Mouse (Mus musculus) CH12.LX (cell line): ENCODE results near the gene Txnrd1. TPM values are rescaled to one million over a fixed set of nuclear protein-coding genes. Genes with fewer than 3 reads are reported as not detected.

Source experiments
- DNase-seq: peaks from one replicate; pipeline ENCODE4 v3.0.0-alpha.2; 2013; ENCODE audit errors: extremely low read depth
- H3K27ac ChIP-seq: 2 replicates; pipeline ENCODE4 v1.5.1; 2012; ENCODE audit warnings: low read depth, mild to moderate bottlenecking, control low read depth, moderate library complexity; ENCODE audit not compliant: insufficient read depth
- H3K27me3 ChIP-seq: replicated peaks from 2 replicates; pipeline ENCODE3; 2012; ENCODE audit warnings: inconsistent platforms
- H3K36me3 ChIP-seq, 2 experiments: replicated peaks in 1 of 2; 2 replicates each; pipeline versions ENCODE3 to v1.6.1; 2012; ENCODE audit warnings: inconsistent platforms in 1 of 2, low read length in 1 of 2, mild to moderate bottlenecking in 1 of 2, mixed read lengths in 1 of 2, moderate library complexity in 1 of 2; ENCODE audit not compliant: control insufficient read depth in 1 of 2, insufficient read depth in 1 of 2
- H3K4me1 ChIP-seq, 2 experiments: 2 replicates each; pipeline ENCODE4 v1.6.1; 2012; ENCODE audit warnings: inconsistent platforms in 1 of 2, moderate library complexity in 1 of 2; ENCODE audit not compliant: insufficient read depth in 2 of 2, control insufficient read depth in 1 of 2
- H3K4me2 ChIP-seq: 2 replicates; pipeline ENCODE4 v1.6.1; 2012; ENCODE audit warnings: low read depth, mild to moderate bottlenecking, control low read depth; ENCODE audit not compliant: poor library complexity, insufficient read depth, severe bottlenecking
- H3K4me3 ChIP-seq, 3 experiments: fragments of 150-350 bp in 1 of 3; sonication (generic) in 1 of 3; replicated peaks in 1 of 3; 2 replicates each; pipeline versions ENCODE3 to v1.5.1; 2011 to 2012; ENCODE audit warnings: low read depth in 2 of 3, low read length in 2 of 3, mild to moderate bottlenecking in 2 of 3, moderate library complexity in 2 of 3, control low read depth in 1 of 3, improper control_type of control experiment in 1 of 3, inconsistent platforms in 1 of 3, mixed read lengths in 1 of 3; ENCODE audit not compliant: poor library complexity in 1 of 3
- H3K79me2 ChIP-seq: replicated peaks from 2 replicates; pipeline ENCODE4 v1.6.1; 2012; ENCODE audit warnings: mild to moderate bottlenecking, moderate library complexity; ENCODE audit not compliant: control insufficient read depth, poor library complexity, insufficient read depth, severe bottlenecking; ENCODE audit errors: extremely low read depth
- H3K9ac ChIP-seq: 2 replicates; pipeline ENCODE4 v1.6.1; 2012; ENCODE audit warnings: low read depth, mild to moderate bottlenecking, control low read depth, moderate library complexity; ENCODE audit not compliant: insufficient read depth
- H3K9me3 ChIP-seq: replicated peaks from 2 replicates; pipeline ENCODE3; 2012; ENCODE audit warnings: low read length, inconsistent platforms, mixed read lengths
- BHLHE40 ChIP-seq: IDR thresholded peaks from 2 replicates; pipeline ENCODE4 v1.6.1; 2011; ENCODE audit warnings: mild to moderate bottlenecking, low read depth, low read length, improper control_type of control experiment
- CHD1 ChIP-seq: IDR thresholded peaks from 2 replicates; pipeline ENCODE4 v1.6.1; 2012; ENCODE audit warnings: low read depth, low read length, improper control_type of control experiment, inconsistent platforms
- CHD2 ChIP-seq: IDR thresholded peaks from 2 replicates; pipeline ENCODE4 v1.6.1; 2011; ENCODE audit warnings: low read length, improper control_type of control experiment
- CTCF ChIP-seq, 2 experiments: IDR thresholded peaks in 1 of 2; conservative IDR thresholded peaks in 1 of 2; 2 replicates each; pipeline ENCODE4 v1.5.1; 2011 to 2012; ENCODE audit warnings: low read depth in 2 of 2, low read length in 2 of 2, improper control_type of control experiment in 1 of 2, inconsistent platforms in 1 of 2, mild to moderate bottlenecking in 1 of 2, moderate library complexity in 1 of 2
- E2F4 ChIP-seq: IDR thresholded peaks from 2 replicates; pipeline ENCODE4 v1.6.1; 2011; ENCODE audit warnings: low read depth, low read length, improper control_type of control experiment; ENCODE audit not compliant: insufficient replicate concordance
- ELF1 ChIP-seq: IDR thresholded peaks from 2 replicates; pipeline ENCODE4 v1.6.1; 2014; ENCODE audit warnings: low read depth, mild to moderate bottlenecking, inconsistent platforms, low read length, improper control_type of control experiment
- EP300 ChIP-seq: IDR thresholded peaks from 2 replicates; pipeline ENCODE4 v1.6.1; 2011; ENCODE audit warnings: low read length, improper control_type of control experiment
- ETS1 ChIP-seq: conservative IDR thresholded peaks from 2 replicates; pipeline ENCODE4 v1.6.1; 2012; ENCODE audit warnings: low read depth, mild to moderate bottlenecking, inconsistent platforms, low read length, improper control_type of control experiment, moderate library complexity
- GABPA ChIP-seq: IDR thresholded peaks from 2 replicates; pipeline ENCODE4 v1.6.1; 2012; ENCODE audit warnings: low read depth, low read length, improper control_type of control experiment, inconsistent platforms; ENCODE audit not compliant: insufficient replicate concordance
- HCFC1 ChIP-seq: IDR thresholded peaks from 2 replicates; pipeline ENCODE4 v1.6.1; 2012; ENCODE audit warnings: low read depth, mild to moderate bottlenecking, inconsistent platforms, low read length, improper control_type of control experiment
- IRF4 ChIP-seq: IDR thresholded peaks from 2 replicates; pipeline ENCODE4 v1.6.1; 2014; ENCODE audit warnings: low read depth, mild to moderate bottlenecking, inconsistent platforms, low read length, improper control_type of control experiment
- JUN ChIP-seq: IDR thresholded peaks from 2 replicates; pipeline ENCODE4 v1.6.1; 2011; ENCODE audit warnings: low read depth, mild to moderate bottlenecking, low read length, improper control_type of control experiment, moderate library complexity; ENCODE audit not compliant: insufficient read depth
- JUND ChIP-seq: conservative IDR thresholded peaks from 2 replicates; pipeline ENCODE4 v1.6.1; 2011; ENCODE audit warnings: low read depth, low read length, improper control_type of control experiment
- KAT2A ChIP-seq: IDR thresholded peaks from 2 replicates; pipeline ENCODE4 v1.6.1; 2012; ENCODE audit warnings: low read length, improper control_type of control experiment, inconsistent platforms; ENCODE audit not compliant: insufficient replicate concordance
- MAFK ChIP-seq: IDR thresholded peaks from 2 replicates; pipeline ENCODE4 v1.6.1; 2011; ENCODE audit warnings: low read length, improper control_type of control experiment; ENCODE audit not compliant: insufficient replicate concordance
- MAX ChIP-seq: IDR thresholded peaks from 2 replicates; pipeline ENCODE4 v1.6.1; 2011; ENCODE audit warnings: low read length, improper control_type of control experiment
- MAZ ChIP-seq: IDR thresholded peaks from 2 replicates; pipeline ENCODE4 v1.6.1; 2012; ENCODE audit warnings: low read depth, mild to moderate bottlenecking, inconsistent platforms, low read length, improper control_type of control experiment, moderate library complexity
- MEF2A ChIP-seq: IDR thresholded peaks from 2 replicates; pipeline ENCODE4 v1.6.1; 2014; ENCODE audit warnings: low read depth, mild to moderate bottlenecking, inconsistent platforms, low read length, improper control_type of control experiment, borderline replicate concordance
- MXI1 ChIP-seq: IDR thresholded peaks from 2 replicates; pipeline ENCODE4 v1.6.1; 2011; ENCODE audit warnings: mild to moderate bottlenecking, low read depth, low read length, improper control_type of control experiment
- MYC ChIP-seq: IDR thresholded peaks from 2 replicates; pipeline ENCODE4 v1.6.1; 2011; ENCODE audit warnings: low read depth, mild to moderate bottlenecking, improper control_type of control experiment, low read length
- NELFE ChIP-seq: IDR thresholded peaks from 2 replicates; pipeline ENCODE4 v1.6.1; 2011; ENCODE audit warnings: low read depth, low read length, improper control_type of control experiment
- NRF1 ChIP-seq: IDR thresholded peaks from 2 replicates; pipeline ENCODE4 v1.6.1; 2014; ENCODE audit warnings: low read depth, mild to moderate bottlenecking, inconsistent platforms, low read length, improper control_type of control experiment, moderate library complexity
- PAX5 ChIP-seq: IDR thresholded peaks from 2 replicates; pipeline ENCODE4 v1.6.1; 2012; ENCODE audit warnings: low read length, inconsistent platforms, mixed read lengths
- POLR2A ChIP-seq: IDR thresholded peaks from 2 replicates; pipeline ENCODE4 v1.6.1; 2011; ENCODE audit warnings: low read depth, mild to moderate bottlenecking, improper control_type of control experiment, low read length
- POLR2AphosphoS2 ChIP-seq: IDR thresholded peaks from 2 replicates; pipeline ENCODE4 v1.6.1; 2011; ENCODE audit warnings: low read depth, low read length, improper control_type of control experiment
- RAD21 ChIP-seq: IDR thresholded peaks from 2 replicates; pipeline ENCODE4 v1.6.1; 2011; ENCODE audit warnings: low read depth, mild to moderate bottlenecking, low read length, improper control_type of control experiment, moderate library complexity
- RCOR1 ChIP-seq: conservative IDR thresholded peaks from 2 replicates; pipeline ENCODE4 v1.6.1; 2012; ENCODE audit warnings: low read depth, mild to moderate bottlenecking, inconsistent platforms, low read length, improper control_type of control experiment
- SIN3A ChIP-seq: IDR thresholded peaks from 2 replicates; pipeline ENCODE4 v1.6.1; 2012; ENCODE audit warnings: low read length, improper control_type of control experiment, inconsistent platforms
- SMC3 ChIP-seq: IDR thresholded peaks from 2 replicates; pipeline ENCODE4 v1.6.1; 2011; ENCODE audit warnings: low read depth, low read length, improper control_type of control experiment
- TBP ChIP-seq: conservative IDR thresholded peaks from 2 replicates; pipeline ENCODE4 v1.6.1; 2011; ENCODE audit warnings: low read depth, low read length, improper control_type of control experiment
- TCF12 ChIP-seq: IDR thresholded peaks from 2 replicates; pipeline ENCODE4 v1.6.1; 2014; ENCODE audit warnings: low read depth, mild to moderate bottlenecking, inconsistent platforms, low read length, improper control_type of control experiment
- UBTF ChIP-seq: IDR thresholded peaks from 2 replicates; pipeline ENCODE4 v1.6.1; 2012; ENCODE audit warnings: low read depth, mild to moderate bottlenecking, inconsistent platforms, low read length, improper control_type of control experiment, moderate library complexity
- USF1 ChIP-seq: IDR thresholded peaks from 2 replicates; pipeline ENCODE4 v1.6.1; 2014; ENCODE audit warnings: low read depth, mild to moderate bottlenecking, inconsistent platforms, low read length, improper control_type of control experiment
- USF2 ChIP-seq: conservative IDR thresholded peaks from 2 replicates; pipeline ENCODE4 v1.6.1; 2011; ENCODE audit warnings: low read depth, low read length, improper control_type of control experiment
- ZC3H11A ChIP-seq: IDR thresholded peaks from 2 replicates; pipeline ENCODE4 v1.6.1; 2012; ENCODE audit warnings: low read depth, mild to moderate bottlenecking, inconsistent platforms, low read length, improper control_type of control experiment
- ZKSCAN1 ChIP-seq: IDR thresholded peaks from 2 replicates; pipeline ENCODE4 v1.6.1; 2012; ENCODE audit warnings: low read depth, inconsistent platforms, low read length, improper control_type of control experiment, borderline replicate concordance
- ZMIZ1 ChIP-seq: IDR thresholded peaks from 2 replicates; pipeline ENCODE4 v1.6.1; 2012; ENCODE audit warnings: low read depth, mild to moderate bottlenecking, inconsistent platforms, low read length, improper control_type of control experiment
- ZNF384 ChIP-seq: IDR thresholded peaks from 2 replicates; pipeline ENCODE4 v1.6.1; 2012; ENCODE audit warnings: low read depth, low read length, improper control_type of control experiment, inconsistent platforms
- dilution Hi-C: fragments of 300-500 bp; cut with MboI; formaldehyde crosslinking; loops from 2 replicates; pipeline ENCODE4 v1.14.3; 2020; ENCODE audit warnings: low sequenced_read_pairs; ENCODE audit not compliant: extremely low pct_unique_long_range_greater_than_20kb, extremely low pct_ligation_motif_present
- in situ Hi-C: fragments of 300-500 bp; cut with MboI; formaldehyde crosslinking; loops from 3 replicates; pipeline ENCODE4 v1.14.3; 2019; ENCODE audit warnings: low sequenced_read_pairs, low pct_ligation_motif_present, low pct_unique_long_range_greater_than_20kb, mixed read lengths
- polyA plus RNA-seq: library from polyadenylated mRNA; unstranded; fragments of >175 nt; gene quantifications from 2 replicates; pipeline ENCODE4 v1.2.1, GENCODE M21; 2012; ENCODE audit warnings: low read depth; ENCODE audit not compliant: insufficient read length
- total RNA-seq, 2 experiments: library from RNA; depleted of rRNA; stranded (reverse); fragments of 300-350 nt in 1 of 2; fragments of >200 nt in 1 of 2; gene quantifications; 2 replicates each; pipeline ENCODE4 v1.2.3; 2012 to 2014

The Txnrd1 gene
- total and polyA plus RNA-seq, 3 experiments, result 92.1 to 254 (median 133) TPM

DNA sequence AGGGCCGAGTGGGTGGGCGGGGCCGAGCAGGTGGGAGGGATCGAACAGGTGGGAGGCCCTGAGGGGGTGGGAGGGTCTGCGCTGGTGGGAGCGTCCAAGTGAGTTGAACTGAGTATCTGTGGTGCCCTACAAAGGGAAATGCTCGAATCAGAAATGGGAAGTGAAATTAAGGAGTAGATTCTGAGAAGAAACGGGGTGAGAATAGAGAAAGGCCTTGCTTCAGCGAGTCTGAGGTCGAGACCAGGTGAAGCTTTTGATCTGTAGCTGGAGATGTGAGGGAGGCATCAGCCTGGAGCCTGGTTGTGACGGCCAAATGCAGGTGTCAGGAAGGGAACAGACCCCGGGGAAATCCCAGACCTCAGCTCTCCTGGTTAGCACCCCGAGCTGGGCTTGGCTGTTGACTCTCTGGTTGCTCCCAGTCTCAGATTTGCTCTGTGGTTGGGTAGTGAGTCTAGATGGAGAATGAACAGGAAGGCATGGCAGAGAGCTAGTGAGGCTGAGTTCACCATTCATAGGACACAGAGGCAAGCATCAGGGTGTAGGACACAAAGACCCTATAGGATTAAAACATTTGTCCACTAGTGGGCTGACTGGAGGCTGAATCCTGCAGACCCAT is 101.4 kb downstream of the Txnrd1 start:
- H3K4me3 ChIP-seq, result no peak overlapping the region
- dilution Hi-C loops, result no loop called here
- no peaks in the 10 kb centered on the region for H3K36me3 ChIP-seq
- peaks cover 8% of the 10 kb centered on the region for H3K9me3 ChIP-seq
- H3K27me3 ChIP-seq, result no peaks in the 10 kb centered on the region
- no peak overlapping the region for H3K27ac ChIP-seq
- H3K4me1 ChIP-seq, result peaks cover 11 to 31% of the 10 kb centered on the region in 2 experiments
- TF ChIP-seq ELF1 (no peak), UBTF (no peak), MXI1 (no peak), CHD1 (no peak), JUN (no peak), BHLHE40 (peak; percentile 49), JUND (no peak), TBP (no peak), ETS1 (peak; percentile 60), MEF2A (peak; percentile 65; the same call in 1 of the 2 replicates), TCF12 (peak; percentile 93), E2F4 (no peak), GABPA (no peak), NELFE (no peak), MAX (0 out of 2 replicates have a peak, but pooled peaks have one; percentile 11), MYC (peak; percentile 55; the same call in 1 of the 2 replicates), USF2 (no peak), NRF1 (no peak), RAD21 (peak; percentile 0; the same call in 1 of the 2 replicates), PAX5 (no peak), ZNF384 (no peak), SIN3A (no peak; the same call in 1 of the 2 replicates), CHD2 (no peak), IRF4 (peak; percentile 88), POLR2A (no peak), MAZ (peak; percentile 32; the same call in 1 of the 2 replicates), ZC3H11A (no peak), HCFC1 (no peak), ZKSCAN1 (no peak), SMC3 (no peak; the same call in 1 of the 2 replicates), KAT2A (no peak), EP300 (peak; percentile 89), RCOR1 (no peak; the same call in 1 of the 2 replicates), USF1 (no peak), POLR2AphosphoS2 (no peak), CTCF (conservative IDR thresholded peaks at IDR 0.05 in 1 of 2, IDR thresholded peaks at IDR 0.05 in 1 of 2; ENCODE audit: low read depth in 2 of 2, low read length in 2 of 2) (no peak), MAFK (no peak), ZMIZ1 (no peak)
- peak; percentile 85 for DNase-seq
- H3K79me2 ChIP-seq, result no peaks in the 10 kb centered on the region
- in situ Hi-C loops, result loop anchor here (10.0 kb wide), 1 partner anchor 50 kb away; the partner anchor contains the start of gene Chst11
- peak overlapping the region; percentile 48 for H3K4me2 ChIP-seq
- H3K9ac ChIP-seq, result no peak overlapping the region
